Mouse (Mus musculus) adrenal gland, postnatal 36 days (tissue): ENCODE data around the gene Rad51. TPM values are rescaled to one million over a fixed set of nuclear protein-coding genes. Genes with fewer than 3 reads are reported as not detected.

Experiments used
- DNase-seq, 2 experiments: peaks; one replicate each; pipeline ENCODE4 v3.0.0; 2021; ENCODE audit warnings: mixed read lengths in 1 of 2
- long read RNA-seq, 2 experiments: library from polyadenylated mRNA; stranded (forward); transcript quantifications; one replicate each; pipeline ENCODE4 v2.0.0; 2021; ENCODE audit warnings: borderline sequencing depth in 2 of 2
- total RNA-seq, 2 experiments: library from RNA; stranded (reverse); gene quantifications; 2 replicates each; pipeline ENCODE4 v1.2.3; 2021

Rad51 gene
- total RNA-seq: 1 to 10 TPM; 2.2 to 3.3 TPM
- long read RNA-seq, experiment 1, transcript Rad51-201 (10 exons, 3,368 nt): major isoform, 5 of 6 reads
- long read RNA-seq, experiment 1, partial matches to known transcripts: 0 of 6 reads
- long read RNA-seq, experiment 1, other reads (novel, unspliced or antisense): 1 of 6 reads
- long read RNA-seq, experiment 2, partial matches to known transcripts: 0 of 4 reads
- long read RNA-seq, experiment 2, other reads (novel, unspliced or antisense): 0 of 4 reads

DNA sequence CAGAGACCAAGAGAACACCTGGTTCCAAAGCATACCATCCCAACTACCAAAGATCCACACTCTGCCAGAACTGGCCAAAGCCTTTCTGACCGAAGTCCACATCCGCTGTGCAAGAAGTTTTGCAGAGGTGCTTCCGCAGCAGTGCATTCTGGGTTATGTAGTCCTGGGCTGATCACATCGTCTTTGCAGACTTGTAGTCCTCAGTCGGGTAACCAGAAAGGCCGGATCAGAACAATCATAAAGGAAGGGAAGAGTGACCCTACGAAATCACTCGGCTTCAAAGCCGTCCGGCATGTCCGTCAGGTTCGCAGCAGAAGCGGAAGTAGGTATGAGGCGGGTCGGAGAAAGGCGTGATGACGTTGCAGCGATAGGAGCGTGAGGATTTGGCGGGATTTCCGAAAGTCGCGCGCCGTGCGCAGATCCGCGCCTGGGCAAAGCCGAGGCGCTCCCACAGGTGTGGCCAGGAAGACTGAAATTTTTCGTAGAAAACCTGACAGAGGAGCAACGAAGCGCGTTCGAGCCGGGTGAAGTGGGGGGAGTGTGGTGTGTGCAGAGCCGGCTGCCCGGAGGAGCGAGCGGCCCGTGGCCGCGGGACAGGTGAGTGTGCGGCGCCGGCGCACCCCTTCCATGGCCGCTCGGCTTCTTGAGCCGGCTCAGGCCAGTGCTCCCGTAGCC is at the start of gene Rad51:
Gene Rad51, plus strand, starts transcription at position 356 of the 675 bp plus-strand sequence.
- DNase-seq: peak; percentile 84 to 90

DNA sequence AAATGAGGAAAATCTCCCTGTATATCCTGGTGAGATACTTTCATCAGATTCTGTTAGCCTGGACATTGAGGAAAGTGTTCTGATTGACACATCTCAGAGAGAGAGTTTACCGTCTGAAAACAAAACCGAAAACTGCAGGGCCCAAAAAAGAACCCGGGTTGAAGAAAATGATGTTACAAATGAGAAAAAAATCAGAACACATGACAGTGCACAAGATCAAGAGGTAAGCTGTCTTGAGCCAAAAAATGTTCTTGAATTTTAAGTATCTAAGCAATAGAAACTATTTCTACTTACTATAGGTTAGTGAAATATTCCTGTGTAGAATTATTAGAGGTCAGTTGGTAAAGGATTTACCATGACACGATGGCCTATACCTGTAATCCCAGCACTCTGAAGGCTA is 40.2 kb upstream of the Rad51 start:
- no peak for DNase-seq

- no peak for DNase-seq
These were observed 26.4 kb upstream of the Rad51 start for GRCm38 (mm10) chr2:119086156-119086555.

- no peak for DNase-seq
These were observed 11.0 kb upstream of the Rad51 start for GRCm38 (mm10) chr2:119101552-119101951.

DNA sequence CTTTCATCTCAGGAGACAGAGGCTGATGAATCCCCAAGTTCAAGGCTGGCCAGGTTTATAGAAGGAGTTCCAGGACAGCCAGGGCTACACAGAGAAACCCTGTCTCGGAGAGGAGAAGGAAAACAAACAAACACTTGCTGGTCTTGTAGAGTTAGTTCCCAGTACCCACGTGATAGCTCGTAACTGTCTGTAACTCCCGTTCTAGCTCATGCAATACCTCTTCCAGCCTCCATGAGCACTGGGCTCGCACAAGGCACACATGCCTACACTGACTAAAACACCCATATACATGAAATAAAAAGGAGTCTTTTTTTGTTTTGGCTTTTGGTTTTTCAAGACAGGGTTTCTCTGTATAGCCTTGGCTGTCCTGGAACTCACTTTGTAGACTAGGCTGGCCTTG is 6.0 kb upstream of the Rad51 start:
- DNase-seq: no peak

GRCm38 (mm10) chr2:119108554-119108953 is 4.0 kb upstream of the Rad51 start:
- peak; percentile 72 to 74 for DNase-seq

DNA sequence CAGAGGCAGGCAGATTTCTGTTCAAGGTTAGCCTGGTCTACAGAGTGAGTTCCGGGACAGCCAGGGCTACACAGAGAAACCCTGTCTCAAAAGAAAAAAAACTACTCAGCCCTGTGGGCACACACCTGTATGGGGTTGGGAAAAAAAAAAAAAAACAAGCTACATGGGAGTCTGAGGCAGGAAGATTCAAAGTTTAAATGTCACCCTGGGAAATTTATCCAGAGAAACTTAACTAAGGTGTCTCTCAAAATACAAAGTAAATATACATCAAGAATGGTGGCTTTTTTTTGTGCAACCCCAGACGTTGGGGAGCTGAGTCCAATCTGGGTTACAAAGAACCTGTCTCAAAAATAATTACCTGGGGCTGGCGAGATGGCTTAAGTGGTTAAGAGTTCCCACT is 1.5 kb upstream of the Rad51 start:
- DNase-seq: no peak

DNA sequence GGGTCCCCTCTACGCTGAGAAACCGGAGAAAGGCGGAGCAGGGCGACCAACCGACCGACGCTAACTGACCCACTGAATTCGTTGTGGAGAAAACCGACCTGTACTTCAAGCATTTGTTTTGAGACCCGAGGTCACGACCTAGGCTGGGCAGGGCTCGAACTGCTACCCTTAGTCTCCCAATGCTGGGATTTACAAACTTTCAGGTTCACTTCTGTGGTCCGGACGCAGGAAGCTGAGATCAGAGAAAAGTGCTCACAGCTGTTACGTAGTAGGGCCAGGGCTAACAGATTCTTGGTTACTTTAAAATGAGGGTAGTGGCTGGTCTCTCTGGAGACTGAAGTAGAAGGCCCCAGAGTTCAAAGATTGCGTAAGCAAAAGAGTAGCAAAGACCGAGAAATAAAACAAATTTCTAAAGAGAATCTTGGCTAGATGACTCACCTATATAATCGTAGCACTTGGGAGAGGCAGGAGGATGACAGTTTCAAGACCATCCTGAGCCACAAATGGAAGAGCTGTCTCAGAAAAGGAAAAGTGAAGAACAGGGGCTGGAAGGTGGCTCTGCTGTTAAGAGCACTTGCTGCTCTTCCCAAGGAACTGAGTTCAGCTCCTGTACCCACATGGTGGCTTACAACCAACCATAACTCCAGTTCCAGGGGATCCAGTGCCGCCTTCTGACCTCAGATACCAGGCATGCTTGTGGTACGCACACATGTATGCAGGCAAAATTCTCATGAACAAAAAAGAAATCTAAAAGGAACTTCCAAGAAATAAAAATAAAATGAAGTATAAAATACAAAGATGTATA is 730 bp downstream of the Rad51 start:
- DNase-seq: no peak

DNA sequence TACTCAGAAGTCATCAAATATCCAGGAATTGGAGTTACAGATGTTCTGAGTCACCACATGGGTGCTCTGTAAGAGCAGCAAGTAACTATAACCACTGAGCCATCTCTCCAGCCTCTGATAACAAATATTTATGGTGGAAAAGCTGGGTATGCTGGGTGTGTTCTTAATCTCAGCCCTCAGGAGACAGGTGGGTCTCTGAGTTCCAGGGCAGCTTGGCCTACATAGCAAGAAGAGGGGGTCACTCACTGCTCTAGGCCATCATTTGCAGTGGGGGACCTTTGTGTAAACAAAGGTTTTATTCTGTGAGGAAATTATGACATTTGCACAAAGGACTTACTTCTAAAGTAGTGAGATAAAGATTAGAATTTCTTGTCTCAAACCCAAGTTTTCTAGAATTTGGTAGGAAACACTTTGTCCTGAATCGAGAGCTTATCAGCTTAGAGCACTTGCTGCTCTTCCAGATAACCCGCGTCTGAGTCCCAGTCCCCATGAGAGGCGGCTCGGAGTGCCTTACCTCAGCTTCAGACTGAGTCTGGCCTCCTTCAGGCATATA is 23.8 kb downstream of the Rad51 start:
- no peak for DNase-seq

DNA sequence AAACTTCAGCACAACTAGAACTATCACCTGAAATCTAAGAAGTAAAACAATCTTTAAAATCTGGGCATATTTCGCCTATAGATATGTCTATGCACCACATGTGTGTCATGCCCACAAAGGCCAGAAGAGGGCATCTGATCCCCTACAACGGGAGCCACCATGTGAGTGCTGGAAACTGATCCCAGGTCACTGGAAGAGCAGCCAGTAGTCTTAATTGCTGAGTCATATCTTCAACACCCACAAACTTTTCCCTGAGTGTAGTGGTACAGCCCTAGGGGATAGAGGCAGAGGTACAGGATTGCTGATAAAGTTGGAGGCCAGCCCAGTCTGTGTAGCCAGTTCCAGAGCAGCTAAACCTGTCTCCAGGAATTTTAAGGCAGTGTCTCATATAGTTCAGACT is 32.6 kb downstream of the Rad51 start:
- DNase-seq: no peak

GRCm38 (mm10) chr2:119146435-119146834 is 33.8 kb downstream of the Rad51 start:
- DNase-seq: no peak

- DNase-seq: no peak
These were observed 34.6 kb downstream of the Rad51 start for GRCm38 (mm10) chr2:119147160-119147678.

DNA sequence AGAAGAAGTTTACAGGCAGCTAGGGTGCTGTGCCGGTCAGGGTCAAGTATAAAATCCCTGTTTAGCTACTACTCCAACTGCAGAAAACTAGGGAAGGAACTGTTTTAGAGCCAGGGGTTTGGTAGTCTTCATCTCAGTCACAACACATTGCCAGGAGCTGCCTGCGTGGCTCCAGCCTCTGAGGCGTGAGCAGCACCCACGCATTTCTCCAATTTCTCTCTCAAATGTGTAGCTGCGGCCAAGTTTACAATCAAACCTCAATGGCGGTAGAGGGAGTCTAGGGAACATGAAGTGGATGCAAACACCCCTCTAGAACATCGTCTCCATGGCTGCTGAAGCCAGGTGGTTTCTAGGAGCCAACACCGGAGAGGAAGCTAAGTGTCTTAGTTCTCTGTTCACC is 35.2 kb downstream of the Rad51 start:
- DNase-seq: no peak

GRCm38 (mm10) chr2:119152255-119152654 is 39.7 kb downstream of the Rad51 start:
- no peak for DNase-seq

GRCm38 (mm10) chr2:119154683-119155082 is 42.1 kb downstream of the Rad51 start:
- no peak for DNase-seq

- DNase-seq: no peak
These were observed 42.8 kb downstream of the Rad51 start for GRCm38 (mm10) chr2:119155388-119155787.

DNA sequence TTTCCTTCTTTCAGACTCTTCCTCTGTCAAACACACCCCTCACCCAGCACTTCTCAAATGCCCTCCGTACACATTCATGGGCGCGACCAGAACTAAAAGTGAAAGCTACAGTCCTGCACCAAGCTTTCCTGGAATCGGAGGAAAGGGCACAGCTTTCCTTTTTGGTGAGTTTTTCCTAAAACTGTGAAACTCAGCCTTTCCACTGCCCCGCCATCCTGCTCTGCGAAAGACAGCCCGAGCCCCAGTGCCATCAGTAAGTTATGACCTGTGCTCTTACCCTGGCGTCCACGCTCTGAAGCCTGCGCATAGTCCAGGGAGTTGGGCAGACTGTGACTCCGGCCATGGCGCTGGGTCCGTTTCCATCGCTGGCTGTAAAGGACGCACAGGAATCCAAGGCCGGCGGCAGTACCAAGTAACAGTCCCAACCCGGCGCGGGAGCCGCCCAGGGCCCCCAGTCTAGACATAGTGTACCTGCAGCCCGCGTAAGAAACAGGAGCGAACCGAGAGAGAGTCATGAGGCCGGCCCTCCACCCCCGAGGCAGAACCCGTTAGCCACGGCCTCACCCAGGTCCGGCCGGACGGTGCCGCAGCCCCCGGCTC is 43.6 kb downstream of the Rad51 start:
- DNase-seq: peak; percentile 53 to 58

DNA sequence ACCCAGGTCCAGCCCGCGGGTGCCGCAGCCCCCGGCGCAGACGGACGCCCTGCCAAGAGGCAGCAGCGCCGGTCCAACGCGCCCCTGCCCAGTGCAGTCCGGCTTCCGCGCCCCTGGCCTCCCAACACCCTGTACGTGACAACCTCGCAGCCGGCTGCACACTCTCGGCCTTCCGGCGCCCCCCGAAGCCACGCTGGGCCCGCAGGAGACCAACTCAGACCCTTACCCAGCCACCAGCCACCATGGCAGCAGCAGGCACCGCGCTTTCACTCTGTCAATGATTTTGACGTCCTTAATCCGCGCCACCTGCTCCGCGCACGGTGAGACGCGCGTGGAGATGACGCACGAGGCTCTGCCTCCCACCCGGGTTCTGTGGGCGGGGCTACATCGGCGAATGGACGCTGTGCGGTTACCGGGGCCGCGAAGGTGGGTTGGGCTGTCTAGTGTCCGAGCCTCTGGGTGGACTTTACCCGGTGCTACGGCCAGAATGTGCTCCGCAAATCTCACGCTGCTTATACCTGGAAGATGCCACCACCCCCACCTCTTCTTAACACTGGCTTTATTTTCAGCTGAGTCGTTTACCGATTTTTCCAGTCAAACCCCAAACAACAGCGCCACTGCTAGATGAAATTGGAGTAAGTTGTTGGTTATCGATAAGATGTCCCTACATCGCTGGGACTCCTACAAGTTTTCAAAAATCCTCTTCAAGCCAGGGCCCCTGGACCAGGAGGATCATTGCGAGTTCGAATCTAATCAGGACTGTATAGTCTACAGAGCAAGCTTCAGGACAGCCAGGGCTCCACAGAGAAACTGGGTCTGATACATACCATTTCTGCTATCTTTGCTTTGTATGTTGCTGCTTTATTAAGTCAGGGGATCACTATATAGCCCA is 44.3 kb downstream of the Rad51 start, which contains the start of gene Rmdn3:
Gene Rmdn3, minus strand, starts transcription at position 354 of the 892 bp plus-strand sequence.
- DNase-seq: peak; percentile 96 to 97

- DNase-seq: no peak
These were observed 45.2 kb downstream of the Rad51 start for GRCm38 (mm10) chr2:119157836-119158235.

- peak; percentile 39 to 63 for DNase-seq
These were observed 48.7 kb downstream of the Rad51 start for GRCm38 (mm10) chr2:119161247-119161646.

- DNase-seq: no peak
These were observed 50.5 kb downstream of the Rad51 start for GRCm38 (mm10) chr2:119163135-119163534.
